Mouse (Mus musculus) liver, adult 2 months (tissue): ENCODE data around the gene Mog. TPM values are rescaled to one million over a fixed set of nuclear protein-coding genes. Genes with fewer than 3 reads are reported as not detected.
"Not testable (repeated sequence)": the region's sequence is repeated elsewhere in the genome, so short reads cannot be mapped to it uniquely, and the experiment has no call there.

Experiments used
- DNase-seq: peaks from one replicate; pipeline ENCODE4 v3.0.0-alpha.2; 2011; ENCODE audit warnings: low read depth, low spot score; ENCODE audit errors: extremely low read depth
- H3K27ac ChIP-seq: fragments of 200-500 bp; replicated peaks from 2 replicates; pipeline ENCODE4 v1.5.1; 2012; ENCODE audit warnings: low read depth, mild to moderate bottlenecking, control low read depth, inconsistent platforms, low read length; ENCODE audit not compliant: insufficient read depth
- H3K27me3 ChIP-seq: fragments of 200-500 bp; 2 replicates; pipeline ENCODE4 v1.6.1; 2012; ENCODE audit warnings: mild to moderate bottlenecking, moderate library complexity, low read length, inconsistent platforms; ENCODE audit not compliant: control insufficient read depth, insufficient read depth
- H3K36me3 ChIP-seq: fragments of 200-500 bp; 2 replicates; pipeline ENCODE4 v1.6.1; 2012; ENCODE audit warnings: low read length, inconsistent platforms; ENCODE audit not compliant: control insufficient read depth, insufficient read depth
- H3K4me1 ChIP-seq: fragments of 200-500 bp; 2 replicates; pipeline ENCODE4 v1.6.1; 2011; ENCODE audit warnings: low read length; ENCODE audit not compliant: control insufficient read depth, insufficient read depth
- H3K4me3 ChIP-seq: fragments of 200-500 bp; 2 replicates; pipeline ENCODE4 v1.5.1; 2011; ENCODE audit warnings: low read depth, mild to moderate bottlenecking, control low read depth, low read length, moderate library complexity; ENCODE audit not compliant: insufficient read depth
- H3K79me2 ChIP-seq: fragments of 200-500 bp; 2 replicates; pipeline ENCODE4 v1.6.1; 2012; ENCODE audit warnings: inconsistent platforms, mild to moderate bottlenecking, low read length, moderate library complexity; ENCODE audit not compliant: control insufficient read depth, insufficient read depth
- H3K9ac ChIP-seq: fragments of 200-500 bp; 2 replicates; pipeline ENCODE4 v1.6.1; 2012; ENCODE audit warnings: low read depth, mild to moderate bottlenecking, control low read depth, inconsistent platforms, low read length
- CTCF ChIP-seq: fragments of 200-500 bp; IDR thresholded peaks from 2 replicates; pipeline ENCODE4 v1.5.1; 2011; ENCODE audit warnings: low read depth, low read length, control low read depth
- POLR2A ChIP-seq: fragments of 200-500 bp; IDR thresholded peaks from 2 replicates; pipeline ENCODE4 v1.6.1; 2011; ENCODE audit warnings: low read length, control low read depth; ENCODE audit not compliant: insufficient read depth; ENCODE audit errors: extremely low read depth
- WGBS: fragments of 180-500 bp; shearing (Covaris S2); methylation state at CpG from one replicate; pipeline ENCODE4 v1.1.7; 2018; 5-methylcytosine and 5-hydroxymethylcytosine counted together
- polyA plus RNA-seq: library from polyadenylated mRNA; depleted of rRNA; stranded (reverse); fragments of >200 nt; gene quantifications from 2 replicates; pipeline ENCODE4 v1.2.3, GENCODE M21; 2012
- total RNA-seq: library from RNA; depleted of rRNA; stranded (reverse); fragments of >200 nt; gene quantifications from 2 replicates; pipeline ENCODE4 v1.2.3, GENCODE M21; 2014

Gene Mog
- total and polyA plus RNA-seq, 2 experiments = not detected

DNA sequence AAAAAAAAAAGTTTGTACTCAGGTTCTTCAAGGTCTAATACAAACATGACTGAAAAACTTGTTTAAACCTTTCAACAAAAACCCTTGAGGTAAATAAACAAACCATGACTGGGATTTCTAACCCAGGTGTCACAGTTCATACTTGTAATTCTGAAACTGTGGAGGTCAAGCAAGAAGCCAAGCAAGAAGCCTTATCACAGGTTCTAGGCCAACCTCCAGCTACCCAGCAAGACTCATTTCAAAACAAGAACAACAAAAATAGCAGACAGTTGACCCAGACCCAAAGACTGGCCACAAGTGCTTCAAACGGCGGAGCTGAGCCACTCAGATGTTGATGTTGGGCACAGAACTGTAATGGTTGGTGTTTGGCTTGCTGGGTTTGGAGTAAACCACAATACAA, 28.7 kb downstream of the Mog start:
- Histone ChIP-seq H3K36me3 (no peaks in the 10 kb centered on the region), H3K4me1 (peaks cover 3% of the 10 kb centered on the region), H3K27me3 (no peaks in the 10 kb centered on the region), H3K27ac (no peak overlapping the region), H3K9ac (no peak overlapping the region), H3K4me3 (no peak overlapping the region), H3K79me2 (no peaks in the 10 kb centered on the region)
- TF ChIP-seq CTCF (no peak), POLR2A (no peak)
- DNase-seq = no peak
- 95% methylated on average over 2 of the region's 2 CpGs for WGBS

DNA sequence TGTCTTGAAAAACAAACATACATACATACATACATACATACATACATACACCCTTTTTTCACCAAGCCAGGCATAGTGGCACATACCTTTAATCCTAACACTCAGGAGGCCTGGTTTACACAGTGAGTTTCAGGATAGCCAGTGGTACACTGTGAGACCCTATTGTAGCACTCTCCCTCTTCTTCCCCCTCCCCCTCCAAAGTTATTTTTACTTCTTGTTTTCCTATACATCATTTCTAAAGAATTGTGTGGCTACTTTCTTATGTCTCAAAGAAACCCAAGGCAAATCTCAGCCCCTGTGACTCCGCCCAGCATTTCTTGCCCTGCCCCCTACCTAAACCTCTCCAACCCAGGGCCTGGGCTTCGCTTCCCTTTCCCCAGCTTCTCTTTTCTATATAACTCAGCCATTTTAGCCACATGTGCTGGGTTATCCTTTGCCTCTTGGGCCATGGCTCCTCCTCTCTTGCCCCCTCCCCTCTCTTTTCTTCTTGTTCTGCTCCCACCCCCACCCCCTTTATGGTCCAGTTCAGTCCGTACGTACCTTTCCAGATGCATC, 29.4 kb downstream of the Mog start:
- Histone ChIP-seq H3K27ac (no peak overlapping the region), H3K9ac (no peak overlapping the region), H3K36me3 (no peaks in the 10 kb centered on the region), H3K79me2 (no peaks in the 10 kb centered on the region), H3K4me1 (peaks cover 3% of the 10 kb centered on the region), H3K27me3 (peaks cover 1% of the 10 kb centered on the region; the same call in 1 of the 2 replicates), H3K4me3 (no peak overlapping the region)
- DNase-seq = no peak
- 93% methylated on average over 4 of the region's 4 CpGs for WGBS
- TF ChIP-seq CTCF (no peak), POLR2A (no peak)

DNA sequence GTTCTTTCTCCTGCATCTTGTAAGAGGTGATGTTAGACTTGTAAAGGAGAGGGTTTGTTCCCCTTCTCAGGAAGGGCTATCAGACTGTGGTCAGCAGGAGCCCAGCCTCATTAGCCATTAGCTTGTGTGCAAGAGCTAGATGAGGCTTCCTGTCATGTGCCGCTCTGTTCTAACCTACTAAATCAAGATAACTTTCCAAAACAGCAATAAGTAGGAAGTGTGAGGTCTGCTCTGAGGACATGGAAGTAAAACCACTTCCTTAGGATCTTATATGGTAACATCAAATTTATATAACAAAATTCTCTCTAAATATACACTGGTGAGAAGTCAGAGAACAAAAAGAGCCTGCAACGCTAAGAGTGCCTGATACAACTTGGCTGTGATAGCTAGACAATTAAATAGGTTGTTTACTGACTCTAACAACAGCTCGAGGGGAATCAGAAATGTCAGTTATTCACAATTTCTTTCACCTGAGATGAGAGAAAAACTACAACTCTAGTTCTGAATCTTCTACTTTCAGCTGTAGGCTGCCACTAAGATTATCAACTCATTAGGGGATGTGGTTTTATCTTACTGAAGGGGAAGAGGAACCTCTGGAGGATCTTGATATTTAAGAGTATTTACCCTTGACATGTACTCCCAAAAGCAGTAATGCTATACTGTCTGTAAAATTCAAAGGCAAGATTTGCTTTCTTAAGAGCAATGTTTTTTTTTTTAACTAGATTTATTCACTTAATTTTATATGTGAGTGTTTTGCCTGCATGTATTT, 30.7 kb downstream of the Mog start:
- H3K9ac ChIP-seq = no peak overlapping the region
- peaks cover 7% of the 10 kb centered on the region; the same call in 1 of the 2 replicates for H3K27me3 ChIP-seq
- DNase-seq = no peak
- peaks cover 3% of the 10 kb centered on the region for H3K4me1 ChIP-seq
- H3K27ac ChIP-seq = no peak overlapping the region
- H3K4me3 ChIP-seq = no peak overlapping the region
- no peak for TF ChIP-seq POLR2A
- TF ChIP-seq CTCF = no peak
- H3K36me3 ChIP-seq = no peaks in the 10 kb centered on the region
- H3K79me2 ChIP-seq = no peaks in the 10 kb centered on the region
- 58% methylated on average over 3 of the region's 3 CpGs for whole genome bisulfite sequencing

DNA sequence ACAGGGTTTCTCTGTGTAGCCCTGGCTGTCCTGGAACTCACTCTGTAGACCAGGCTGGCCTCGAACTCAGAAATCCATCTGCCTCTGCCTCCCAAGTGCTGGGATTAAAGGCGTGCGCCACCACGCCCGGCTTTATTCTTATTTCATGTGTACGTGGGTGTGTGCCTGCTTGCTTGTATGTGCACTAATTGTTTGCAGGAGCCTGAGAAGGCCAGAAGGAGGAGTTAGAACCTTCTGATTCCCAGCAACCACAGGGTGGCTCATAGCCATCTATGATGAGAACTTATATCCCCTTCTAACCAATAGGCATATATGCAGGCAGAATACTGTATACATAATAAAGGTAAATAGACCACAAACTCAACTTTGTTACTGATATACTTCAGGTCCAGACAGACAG, 32.6 kb downstream of the Mog start:
- DNase-seq, H3K9ac ChIP-seq, H3K27me3 ChIP-seq, H3K79me2 ChIP-seq, H3K36me3 ChIP-seq, H3K4me1 ChIP-seq, H3K4me3 ChIP-seq, H3K27ac ChIP-seq: not testable (repeated sequence)
- 95% methylated on average over 6 of the region's 6 CpGs for WGBS

DNA sequence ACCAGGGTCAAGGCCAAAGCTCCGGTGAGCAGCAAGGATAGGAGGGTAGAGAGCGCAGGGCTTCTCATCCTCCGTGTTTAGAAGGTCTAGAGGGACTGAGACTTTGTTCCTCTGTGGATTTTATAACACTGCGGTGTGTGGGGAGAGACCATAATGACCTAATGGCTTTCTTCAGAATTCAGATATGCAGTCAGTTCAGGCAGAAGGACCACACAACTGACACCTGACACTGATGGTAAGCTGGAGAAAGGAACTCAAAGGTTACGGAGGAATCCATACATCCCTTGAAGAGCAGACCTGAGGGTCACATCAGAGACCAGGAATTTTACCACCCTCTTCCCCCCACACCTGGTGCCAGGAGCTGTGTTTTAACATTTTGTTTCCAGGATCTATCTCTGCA, 33.8 kb downstream of the Mog start, which contains the start of gene H2-M5:
Gene H2-M5 (minus strand): TSS at position 101 of the 400 bp plus-strand sequence.
- H3K27me3 ChIP-seq = peaks cover 7% of the 10 kb centered on the region; the same call in 1 of the 2 replicates
- no peak within 1 kb of the TSS for H3K9ac ChIP-seq
- 29% methylated on average over 5 of the region's 5 CpGs for WGBS

DNA sequence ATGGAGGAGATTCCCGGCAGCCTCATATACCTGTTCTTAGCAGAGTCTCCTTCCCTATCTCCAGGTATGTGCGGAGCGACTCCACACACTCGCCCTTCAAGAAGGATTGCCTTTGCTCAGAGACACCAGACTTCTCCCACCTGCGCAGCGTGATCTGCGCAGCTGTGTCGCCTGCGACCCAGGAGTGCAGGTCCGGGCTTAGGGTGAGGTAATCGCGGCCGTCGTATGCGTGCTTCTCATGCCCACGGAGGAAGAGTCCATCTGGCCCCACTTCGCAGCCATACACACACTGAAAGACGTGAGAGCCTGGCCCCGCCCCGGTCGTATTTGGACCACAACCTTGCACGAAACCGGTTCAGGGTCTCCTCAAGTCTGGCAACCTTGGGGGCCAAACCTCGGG, 34.7 kb downstream of the Mog start:
- DNase-seq = no peak
- Histone ChIP-seq H3K79me2 (no peaks in the 10 kb centered on the region), H3K4me3 (no peak overlapping the region), H3K36me3 (no peaks in the 10 kb centered on the region), H3K27me3 (peaks cover 7% of the 10 kb centered on the region; the same call in 1 of the 2 replicates), H3K4me1 (no peaks in the 10 kb centered on the region), H3K27ac (no peak overlapping the region), H3K9ac (no peak overlapping the region)
- 7% methylated on average over 24 of the region's 24 CpGs for WGBS
- TF ChIP-seq CTCF (no peak), POLR2A (no peak)

More for the DNA sequence above, 33.8 kb downstream of the Mog start, which contains the start of gene H2-M5:
- no peak for DNase-seq
- no peak for TF ChIP-seq CTCF
- TF ChIP-seq POLR2A = no peak
- Histone ChIP-seq H3K36me3 (no peaks in the 10 kb centered on the region), H3K4me3 (no peak within 1 kb of the TSS), H3K79me2 (no peaks in the 10 kb centered on the region), H3K4me1 (no peaks in the 10 kb centered on the region), H3K27ac (no peak within 1 kb of the TSS)
